Mouse (Mus musculus) midbrain, embryonic 11.5 days (tissue): Measurements from ENCODE around the gene Krt15. TPM values are rescaled to one million over a fixed set of nuclear protein-coding genes. Genes with fewer than 3 reads are reported as not detected.

Experiments
- ATAC-seq: fragments of 200-750 bp; cut with Nextera tagmentation; 2 replicates; pipeline ENCODE4 v1.8.0; 2017; ENCODE audit warnings: moderate TSS enrichment, moderate library complexity; ENCODE audit not compliant: low FRiP score
- DNase-seq: peaks from one replicate; pipeline ENCODE4 v3.0.0; 2015; ENCODE audit warnings: low spot score; ENCODE audit errors: missing footprints
- H3K27ac ChIP-seq: fragments of 300-500 bp; sonication (generic); 2 replicates; pipeline ENCODE4 v1.5.1; 2014; ENCODE audit warnings: low read depth, low read length
- H3K27me3 ChIP-seq: fragments of 300-500 bp; sonication (generic); 2 replicates; pipeline ENCODE4 v1.6.1; 2014; ENCODE audit warnings: mild to moderate bottlenecking, low read length, moderate library complexity, mixed read lengths; ENCODE audit not compliant: control insufficient read depth, insufficient read depth
- H3K36me3 ChIP-seq: fragments of 300-500 bp; sonication (generic); 2 replicates; pipeline ENCODE4 v1.6.1; 2014; ENCODE audit warnings: mild to moderate bottlenecking, low read length, moderate library complexity, mixed read lengths; ENCODE audit not compliant: control insufficient read depth, insufficient read depth
- H3K4me1 ChIP-seq: fragments of 300-500 bp; sonication (generic); 2 replicates; pipeline ENCODE4 v1.6.1; 2014; ENCODE audit warnings: low read length; ENCODE audit not compliant: control insufficient read depth, insufficient read depth
- H3K4me2 ChIP-seq: fragments of 300-500 bp; sonication (generic); 2 replicates; pipeline ENCODE4 v1.6.1; 2014; ENCODE audit warnings: mild to moderate bottlenecking, moderate library complexity
- H3K4me3 ChIP-seq: fragments of 300-500 bp; sonication (generic); 2 replicates; pipeline ENCODE4 v1.5.1; 2014; ENCODE audit warnings: low read depth, low read length
- H3K9ac ChIP-seq: fragments of 300-500 bp; sonication (generic); 2 replicates; pipeline ENCODE4 v1.6.1; 2014; ENCODE audit warnings: low read length
- H3K9me3 ChIP-seq: fragments of 300-500 bp; sonication (generic); 2 replicates; pipeline ENCODE4 v1.6.1; 2016; ENCODE audit warnings: low read length; ENCODE audit not compliant: control insufficient read depth
- WGBS: fragments of 180-500 bp; shearing (Covaris S2); extraction: QIAGEN DNeasy Blood & Tissue Kit; methylation state at CpG from one replicate; pipeline ENCODE4 v1.1.7; 2014; 5-methylcytosine and 5-hydroxymethylcytosine counted together
- polyA plus RNA-seq: library from polyadenylated mRNA; unstranded; fragments of >200 nt; fragmentation: Nextera tagmentation; extraction: Ambion mirVana; gene quantifications from 2 replicates; pipeline ENCODE4 v1.2.1, GENCODE M21; 2014

Krt15 gene
- polyA plus RNA-seq, 1 experiment from 2014 or later: 0.89 TPM

DNA sequence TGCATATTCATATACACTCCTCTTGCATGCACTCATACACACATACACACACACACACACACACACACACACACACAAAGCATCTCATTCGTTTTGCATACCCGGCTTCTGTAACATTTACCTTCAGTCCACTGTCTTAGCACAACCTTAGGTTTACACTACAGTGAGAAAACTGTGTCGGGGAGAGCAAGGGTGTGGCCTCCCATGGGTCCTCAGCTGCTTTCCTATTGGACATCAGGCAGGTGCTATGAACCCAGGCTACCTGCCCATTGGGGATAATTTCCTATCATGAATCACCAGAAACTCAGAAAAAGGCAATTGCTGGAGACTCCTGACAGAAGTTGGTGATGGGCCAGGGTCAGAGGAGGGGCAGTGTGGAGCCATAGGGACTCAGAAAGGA lies 21.6 kb upstream of the Krt15 start:
- DNase-seq (no peak), ATAC-seq (no peak)
- Histone ChIP-seq H3K9ac (no peak overlapping the region), H3K9me3 (no peaks in the 10 kb centered on the region), H3K36me3 (no peaks in the 10 kb centered on the region), H3K4me3 (no peak overlapping the region), H3K4me2 (no peak overlapping the region), H3K4me1 (no peaks in the 10 kb centered on the region), H3K27me3 (no peaks in the 10 kb centered on the region), H3K27ac (no peak overlapping the region)
- whole genome bisulfite sequencing: 75% methylated on average over 3 of the region's 3 CpGs

DNA sequence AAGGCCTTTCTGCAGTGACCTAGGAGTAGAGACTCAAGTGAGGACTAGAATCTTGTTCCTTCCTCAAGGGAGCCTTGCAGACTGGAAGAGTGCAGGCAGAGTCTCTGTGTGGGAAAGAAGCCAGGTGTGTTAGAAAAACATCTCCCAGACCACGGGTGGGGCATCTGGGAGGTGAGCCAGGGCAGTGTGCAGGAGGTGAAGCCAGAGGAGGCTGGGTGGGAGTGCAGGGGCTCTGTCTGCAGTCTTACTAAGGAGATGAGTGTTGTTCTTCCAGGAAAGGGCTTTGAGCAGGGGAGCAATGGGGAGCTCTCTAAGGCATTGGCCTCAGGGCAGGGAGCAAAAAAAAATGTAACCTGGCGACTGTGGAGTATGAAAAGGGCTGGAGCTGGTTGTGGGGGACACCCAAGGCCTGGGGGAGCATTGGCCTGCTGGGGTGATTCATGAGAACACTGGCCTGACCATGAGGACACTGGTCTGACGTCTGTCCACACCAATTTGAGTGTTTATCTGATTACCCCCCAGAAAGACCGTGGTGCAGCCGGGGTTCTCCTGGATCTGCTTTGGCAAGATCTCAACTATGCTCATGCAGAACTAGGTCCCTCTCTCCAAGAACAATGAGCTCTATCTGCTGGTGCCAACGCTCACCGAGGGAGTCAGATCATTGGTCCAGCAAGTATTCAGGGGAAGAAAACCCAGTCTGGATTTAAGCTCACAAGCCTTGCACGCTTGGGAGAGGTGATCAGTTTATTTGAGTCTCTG lies 19.9 kb upstream of the Krt15 start:
- Histone ChIP-seq H3K4me2 (no peak overlapping the region), H3K4me1 (no peaks in the 10 kb centered on the region), H3K36me3 (no peaks in the 10 kb centered on the region), H3K9me3 (no peaks in the 10 kb centered on the region), H3K4me3 (no peak overlapping the region), H3K27me3 (no peaks in the 10 kb centered on the region), H3K9ac (no peak overlapping the region), H3K27ac (no peak overlapping the region)
- DNase-seq: no peak
- WGBS: 79% methylated on average over 8 of the region's 8 CpGs
- no peak for ATAC-seq

DNA sequence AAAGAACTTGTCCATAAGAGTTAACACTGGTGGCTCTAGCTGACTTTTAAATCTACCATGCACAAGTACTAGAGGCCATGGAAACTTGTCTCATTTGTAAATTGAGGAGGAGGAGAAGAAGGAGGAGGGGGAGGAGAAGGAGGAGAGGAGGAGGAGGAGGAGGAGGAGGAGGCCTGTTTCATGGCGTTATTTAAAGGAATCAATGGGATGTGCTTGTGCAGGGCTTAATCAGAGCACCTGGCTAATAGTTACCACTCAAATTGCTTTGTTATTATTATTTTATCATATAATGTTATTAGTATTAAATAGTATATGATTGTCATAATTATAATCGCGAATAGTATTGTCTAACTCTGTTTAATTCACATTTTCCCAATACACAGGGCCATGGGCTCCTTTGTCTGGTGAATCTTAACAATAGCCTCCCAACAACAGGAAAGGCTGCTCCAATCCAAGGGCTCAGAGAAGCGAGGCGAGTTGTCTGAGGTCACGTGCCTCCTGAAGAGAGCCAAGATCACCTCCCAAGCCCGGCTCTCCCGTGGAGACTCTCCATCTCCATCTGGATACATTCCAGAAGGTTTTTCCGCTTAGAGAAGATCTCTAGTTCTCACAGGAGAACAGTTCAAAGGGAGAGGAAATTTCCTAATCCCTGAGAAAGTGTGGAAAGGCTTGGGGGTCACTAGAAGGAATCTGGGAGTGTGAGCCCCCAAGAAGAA lies 13.0 kb upstream of the Krt15 start, which contains the start of gene Krt19:
Krt19 (minus strand) TSS at position 51 of the 716 bp plus-strand sequence.
- Histone ChIP-seq H3K27ac (no peak within 1 kb of the TSS), H3K4me3 (no peak within 1 kb of the TSS), H3K4me1 (peaks cover 4% of the 10 kb centered on the region), H3K4me2 (no peak within 1 kb of the TSS), H3K36me3 (no peaks in the 10 kb centered on the region), H3K9ac (no peak within 1 kb of the TSS), H3K27me3 (peaks cover 14% of the 10 kb centered on the region), H3K9me3 (no peaks in the 10 kb centered on the region)
- 44% methylated on average over 9 of the region's 9 CpGs for WGBS
- DNase-seq: no peak
- ATAC-seq: no peak

DNA sequence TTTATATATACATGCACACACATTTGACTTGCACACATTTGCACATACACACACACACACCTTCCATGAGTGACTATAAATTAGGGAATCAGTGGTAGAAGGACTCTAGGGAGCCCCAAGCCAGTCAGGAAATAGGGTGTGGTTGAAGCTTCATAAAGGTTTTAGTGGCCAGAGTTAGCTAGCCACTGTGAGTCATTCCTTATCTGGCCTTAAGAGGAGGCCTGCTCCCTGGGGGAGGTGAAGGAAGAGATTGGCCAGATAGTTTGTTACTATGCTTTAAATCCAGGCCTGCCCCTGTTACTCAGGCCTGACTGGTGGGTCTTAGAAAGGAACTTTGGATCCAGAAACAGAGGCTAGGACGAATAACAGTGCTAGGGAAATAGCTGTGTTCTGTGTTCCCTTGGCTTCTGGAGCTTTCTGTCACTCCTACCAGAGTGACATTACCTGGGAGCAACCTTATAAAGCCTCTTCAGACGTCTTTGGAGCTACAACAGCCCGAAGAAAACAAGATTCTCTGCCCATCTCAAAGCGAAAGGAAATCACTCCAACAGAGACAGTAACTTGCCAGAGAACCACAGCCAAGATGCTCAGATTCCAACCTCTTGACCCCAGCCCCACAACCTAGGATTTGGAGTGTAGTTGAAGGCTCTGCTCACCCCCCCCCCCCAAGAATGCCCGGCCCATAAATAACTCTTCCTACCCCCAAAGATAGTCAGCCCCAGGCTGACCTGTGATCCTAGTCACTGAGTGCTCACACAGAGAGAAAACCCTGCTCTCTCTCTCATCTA lies 12.0 kb upstream of the Krt15 start:
- H3K27ac ChIP-seq: no peak overlapping the region
- H3K9ac ChIP-seq: no peak overlapping the region
- H3K4me2 ChIP-seq: no peak overlapping the region
- DNase-seq: no peak
- no peak overlapping the region for H3K4me3 ChIP-seq
- no peaks in the 10 kb centered on the region for H3K36me3 ChIP-seq
- H3K4me1 ChIP-seq: peaks cover 4% of the 10 kb centered on the region
- peaks cover 14% of the 10 kb centered on the region for H3K27me3 ChIP-seq
- no peak for ATAC-seq
- no peaks in the 10 kb centered on the region for H3K9me3 ChIP-seq
- WGBS: 70% methylated on average over 5 of the region's 5 CpGs

DNA sequence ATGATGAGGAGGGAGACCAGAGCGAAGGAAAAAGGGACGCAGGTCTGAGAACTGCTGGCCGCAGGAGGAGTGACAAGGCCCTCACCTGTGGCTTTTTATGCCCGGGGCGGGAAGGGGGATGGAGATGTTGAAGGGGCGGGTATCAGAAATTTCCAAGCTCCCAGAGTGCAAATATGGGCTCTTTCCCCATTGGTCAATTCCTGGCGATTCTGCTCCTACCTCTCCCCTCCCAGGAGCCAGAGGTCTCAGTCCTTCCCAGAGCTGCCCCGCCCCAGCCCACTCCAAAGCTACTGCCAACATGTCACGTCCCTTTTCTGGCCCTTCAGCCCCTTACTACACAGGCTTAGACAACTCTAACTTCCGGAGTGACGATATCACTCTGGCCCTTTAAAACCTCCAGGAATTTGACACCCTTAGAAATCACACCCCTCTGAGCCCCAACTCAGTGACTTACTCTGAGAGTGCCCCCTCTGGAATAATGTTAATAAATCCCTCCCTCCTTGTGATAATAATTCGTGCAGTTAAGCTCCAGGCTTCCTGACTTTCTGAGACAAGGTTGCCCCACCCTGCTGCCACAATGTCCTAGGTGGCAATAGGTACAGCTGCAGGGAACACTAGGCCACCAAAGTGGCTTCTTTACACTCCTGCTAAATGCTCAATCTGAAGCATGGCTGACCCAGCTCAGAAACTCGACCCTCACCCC lies 10.3 kb upstream of the Krt15 start:
- Histone ChIP-seq H3K9ac (no peak overlapping the region), H3K4me3 (peak overlapping the region; percentile 17), H3K4me2 (peak overlapping the region; percentile 49), H3K4me1 (peaks cover 4% of the 10 kb centered on the region), H3K27me3 (peaks cover 14% of the 10 kb centered on the region), H3K36me3 (no peaks in the 10 kb centered on the region), H3K27ac (no peak overlapping the region), H3K9me3 (no peaks in the 10 kb centered on the region)
- WGBS: 4% methylated on average over 13 of the region's 13 CpGs
- DNase-seq (peak; percentile 87), ATAC-seq (no peak)

DNA sequence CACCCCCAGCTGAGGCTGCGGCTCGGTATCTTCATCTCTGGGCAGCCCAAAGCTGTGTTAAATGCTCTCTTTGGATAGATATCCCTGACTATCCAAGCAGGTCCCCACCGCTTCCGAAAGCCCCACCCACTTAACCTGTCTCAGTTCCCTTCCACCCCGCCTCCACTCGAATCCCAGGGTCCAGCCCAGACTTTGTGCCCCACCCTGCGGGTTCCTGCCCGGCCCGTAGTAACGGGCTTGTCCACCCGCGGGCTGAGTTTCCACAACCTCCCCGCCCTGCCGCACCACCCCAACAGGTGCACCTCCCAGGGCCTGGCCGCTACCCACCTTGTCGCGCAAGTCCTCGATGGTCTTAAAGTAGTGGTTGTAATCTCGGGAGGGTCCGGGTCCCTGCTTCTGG lies 9.4 kb upstream of the Krt15 start:
- Histone ChIP-seq H3K27me3 (peaks cover 14% of the 10 kb centered on the region), H3K9ac (no peak overlapping the region), H3K4me1 (peaks cover 4% of the 10 kb centered on the region), H3K36me3 (no peaks in the 10 kb centered on the region), H3K9me3 (no peaks in the 10 kb centered on the region), H3K4me2 (peak overlapping the region; percentile 49), H3K27ac (no peak overlapping the region), H3K4me3 (peak overlapping the region; percentile 17)
- ATAC-seq (no peak), DNase-seq (peak; percentile 89)
- WGBS: 1% methylated on average over 20 of the region's 20 CpGs

DNA sequence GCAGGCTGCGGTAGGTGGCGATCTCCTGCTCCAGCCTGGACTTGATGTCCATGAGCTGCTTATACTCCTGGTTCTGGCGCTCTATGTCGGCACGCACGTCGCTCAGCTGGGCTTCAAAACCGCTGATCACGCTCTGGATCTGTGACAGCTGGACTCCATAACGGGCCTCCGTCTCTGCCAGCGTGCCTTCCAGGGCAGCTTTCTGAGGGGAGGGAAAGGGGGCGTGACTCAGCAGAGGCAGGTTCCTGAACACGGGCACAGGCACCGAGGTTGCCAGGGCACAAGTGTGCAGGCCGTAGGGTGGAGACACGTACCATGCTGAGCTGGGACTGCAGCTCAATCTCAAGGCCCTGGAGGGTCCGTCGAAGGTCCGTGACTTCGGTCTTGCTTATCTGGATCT lies 5.2 kb upstream of the Krt15 start:
- 88% methylated on average over 21 of the region's 21 CpGs for WGBS
- DNase-seq (no peak), ATAC-seq (no peak)
- H3K27me3 ChIP-seq: peaks cover 11% of the 10 kb centered on the region
- no peaks in the 10 kb centered on the region for H3K36me3 ChIP-seq
- no peaks in the 10 kb centered on the region for H3K9me3 ChIP-seq
- H3K9ac ChIP-seq: no peak overlapping the region
- peaks cover 22% of the 10 kb centered on the region for H3K4me1 ChIP-seq
- H3K4me3 ChIP-seq: no peak overlapping the region
- no peak overlapping the region for H3K27ac ChIP-seq
- H3K4me2 ChIP-seq: no peak overlapping the region

DNA sequence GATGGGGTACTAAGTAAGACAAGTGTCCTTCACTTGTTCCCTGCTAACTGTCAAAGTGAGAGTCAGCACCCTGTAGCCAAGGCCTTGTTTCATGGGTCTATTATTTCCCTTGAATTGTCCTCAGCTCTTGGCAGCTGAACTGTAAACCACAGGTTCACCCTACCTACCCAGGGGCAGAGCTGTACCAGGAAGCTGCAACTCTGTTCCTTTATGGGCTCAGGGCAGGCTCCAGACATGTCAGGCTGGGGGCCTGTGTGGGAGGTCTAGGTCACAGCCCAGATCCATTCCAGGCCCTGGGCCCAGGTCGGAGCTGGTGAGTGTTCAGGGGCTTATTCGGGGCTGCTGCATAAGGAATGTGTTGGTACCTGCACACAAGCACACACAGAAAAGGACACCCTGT lies 3.7 kb upstream of the Krt15 start:
- H3K4me1 ChIP-seq: peaks cover 19% of the 10 kb centered on the region

More for the DNA sequence above, 3.7 kb upstream of the Krt15 start:
- H3K9me3 ChIP-seq: no peaks in the 10 kb centered on the region
- ATAC-seq (no peak), DNase-seq (no peak)
- no peak overlapping the region for H3K4me3 ChIP-seq
- no peak overlapping the region for H3K9ac ChIP-seq
- no peak overlapping the region for H3K4me2 ChIP-seq
- H3K36me3 ChIP-seq: no peaks in the 10 kb centered on the region
- H3K27me3 ChIP-seq: no peaks in the 10 kb centered on the region; the same call in 1 of the 2 replicates
- H3K27ac ChIP-seq: no peak overlapping the region
- 73% methylated on average over 2 of the region's 2 CpGs for WGBS
